Mouse (Mus musculus) large intestine, adult 2 months (tissue): ENCODE results near the gene Slc5a10. TPM values are rescaled to one million over a fixed set of nuclear protein-coding genes. Genes with fewer than 3 reads are reported as not detected.

Source experiments
- DNase-seq: peaks from one replicate; pipeline ENCODE4 v3.0.0-alpha.2; 2012; ENCODE audit warnings: low read depth, low spot score
- WGBS: fragments of 180-500 bp; shearing (Covaris S2); methylation state at CpG from one replicate; pipeline ENCODE4 v1.1.7; 2018; 5-methylcytosine and 5-hydroxymethylcytosine counted together
- polyA plus RNA-seq: library from polyadenylated mRNA; depleted of rRNA; stranded (reverse); fragments of >200 nt; gene quantifications from 2 replicates; pipeline ENCODE4 v1.2.3, GENCODE M21; 2012

Slc5a10 gene
- polyA plus RNA-seq, 1 experiment: not detected

- no peak for DNase-seq
- 27% methylated on average over 19 of the region's 19 CpGs for whole genome bisulfite sequencing
Observed at GRCm38 (mm10) chr11:61674151-61674838, 46.3 kb downstream of the Slc5a10 start.

GRCm38 (mm10) chr11:61673686-61674085 is 46.9 kb downstream of the Slc5a10 start:
- no peak for DNase-seq

GRCm38 (mm10) chr11:61671781-61672383 is 48.7 kb downstream of the Slc5a10 start:
- 76% methylated on average over 19 of the region's 19 CpGs for WGBS
- no peak for DNase-seq

More at GRCm38 (mm10) chr11:61673686-61674085, 46.9 kb downstream of the Slc5a10 start:
- whole genome bisulfite sequencing: 45% methylated on average over 8 of the region's 8 CpGs

GRCm38 (mm10) chr11:61669492-61670490 is 50.8 kb downstream of the Slc5a10 start:
- no peak for DNase-seq
- 55% methylated on average over 14 of the region's 14 CpGs for WGBS

- no peak for DNase-seq
- WGBS: 44% methylated on average over 5 of the region's 5 CpGs
Observed at GRCm38 (mm10) chr11:61667782-61668181, 52.8 kb downstream of the Slc5a10 start.

- DNase-seq: no peak
- 94% methylated on average over 5 of the region's 5 CpGs for WGBS
Observed at GRCm38 (mm10) chr11:61667248-61667647, 53.4 kb downstream of the Slc5a10 start.

- no peak for DNase-seq
- 44% methylated on average over 7 of the region's 7 CpGs for WGBS
Observed at GRCm38 (mm10) chr11:61665991-61666799, 54.4 kb downstream of the Slc5a10 start.

- WGBS: 89% methylated on average over 4 of the region's 4 CpGs
- DNase-seq: no peak
Observed at GRCm38 (mm10) chr11:61665401-61665800, 55.2 kb downstream of the Slc5a10 start.

GRCm38 (mm10) chr11:61662189-61662588 is 58.4 kb downstream of the Slc5a10 start:
- 86% methylated on average over 5 of the region's 5 CpGs for WGBS
- DNase-seq: no peak

- WGBS: 72% methylated on average over 7 of the region's 7 CpGs
- DNase-seq: no peak
Observed at GRCm38 (mm10) chr11:61660806-61661392, 59.7 kb downstream of the Slc5a10 start.

- WGBS: 79% methylated on average over 8 of the region's 8 CpGs
- no peak for DNase-seq
Observed at GRCm38 (mm10) chr11:61660001-61660400, 60.6 kb downstream of the Slc5a10 start.

GRCm38 (mm10) chr11:61659011-61659858 is 61.4 kb downstream of the Slc5a10 start:
- DNase-seq: no peak
- WGBS: 91% methylated on average over 4 of the region's 4 CpGs

- WGBS: 95% methylated on average over 3 of the region's 3 CpGs
- DNase-seq: no peak
Observed at GRCm38 (mm10) chr11:61658360-61658922, 62.2 kb downstream of the Slc5a10 start.

- no peak for DNase-seq
- WGBS: 71% methylated on average over 2 of the region's 2 CpGs
Observed at GRCm38 (mm10) chr11:61657432-61657831, 63.2 kb downstream of the Slc5a10 start.

GRCm38 (mm10) chr11:61656148-61656850 is 64.3 kb downstream of the Slc5a10 start:
- DNase-seq: no peak
- 47% methylated on average over 6 of the region's 6 CpGs for WGBS

- WGBS: 68% methylated on average over 4 of the region's 4 CpGs
- DNase-seq: no peak
Observed at GRCm38 (mm10) chr11:61655649-61656048, 65.0 kb downstream of the Slc5a10 start.

GRCm38 (mm10) chr11:61654786-61655311 is 65.8 kb downstream of the Slc5a10 start:
- WGBS: 89% methylated on average over 4 of the region's 4 CpGs
- no peak for DNase-seq
